Mouse (Mus musculus): ENCODE results near the gene Sos1. TPM values are rescaled to one million over a fixed set of nuclear protein-coding genes. Genes with fewer than 3 reads are reported as not detected.

Gene Sos1
- total RNA-seq (2014; rRNA removed): 29.0 and 34.3 TPM in 2 replicates
- 6.2 and 7.2 TPM in 2 replicates for polyA plus RNA-seq (2015; fragmentation: Nextera tagmentation; extraction: Ambion mirVana)

GRCm38 (mm10) chr17:80480031-80480854 lies at the start of gene Sos1:
Gene Sos1, minus strand, starts transcription at chr17:80480453.
- under 1% methylated on average over 40 of the region's 90 CpGs for WGBS
- peak; percentile 6; the same call in 1 of the 2 replicates for TF ChIP-seq CTCF (IDR thresholded peaks at IDR 0.05)

GRCm38 (mm10) chr17:80523231-80523630 lies 43.0 kb upstream of the Sos1 start:
- TF ChIP-seq CTCF (IDR thresholded peaks at IDR 0.05): no peak
- no peaks in the 10 kb centered on the region for H3K36me3 ChIP-seq (ENCODE audit: insufficient read depth, low read length)
- no peak overlapping the region for H3K27ac ChIP-seq (ENCODE audit: low read depth, low read length)
- H3K9ac ChIP-seq (replicated peaks; ENCODE audit: low read length, poor library complexity, severe bottlenecking): no peak overlapping the region
- DNase-seq (ENCODE audit: low spot score) (no peak), ATAC-seq (ENCODE audit: low FRiP score) (no peak)
- H3K4me1 ChIP-seq (ENCODE audit: insufficient read depth, low read length): no peaks in the 10 kb centered on the region
- no peak overlapping the region for H3K4me3 ChIP-seq (ENCODE audit: low read depth, low read length)
- no peak overlapping the region for H3K4me2 ChIP-seq (ENCODE audit: low read depth, low read length, poor library complexity, severe bottlenecking)
- WGBS: 83% methylated on average over 3 of the region's 3 CpGs
- no peaks in the 10 kb centered on the region for H3K27me3 ChIP-seq (ENCODE audit: insufficient read depth, low read length)
- H3K9me3 ChIP-seq (ENCODE audit: low read length): no peaks in the 10 kb centered on the region

More at GRCm38 (mm10) chr17:80480031-80480854, at the start of gene Sos1:
- ATAC-seq (ENCODE audit: low FRiP score): peak; percentile 89
- H3K4me1 ChIP-seq (ENCODE audit: insufficient read depth, low read length): peaks cover 11% of the 10 kb centered on the region
- peak within 1 kb of the TSS; percentile 90 for H3K27ac ChIP-seq (ENCODE audit: low read depth, low read length)
- H3K4me2 ChIP-seq (ENCODE audit: low read depth, low read length, poor library complexity, severe bottlenecking): peak within 1 kb of the TSS; percentile 62
- peak within 1 kb of the TSS; percentile 95 for H3K4me3 ChIP-seq (ENCODE audit: low read depth, low read length)
- H3K27me3 ChIP-seq (ENCODE audit: insufficient read depth, low read length): no peaks in the 10 kb centered on the region
- no peaks in the 10 kb centered on the region for H3K36me3 ChIP-seq (ENCODE audit: insufficient read depth, low read length)
- H3K9me3 ChIP-seq (ENCODE audit: low read length): no peaks in the 10 kb centered on the region
- H3K9ac ChIP-seq (replicated peaks; ENCODE audit: low read length, poor library complexity, severe bottlenecking): peak within 1 kb of the TSS; percentile 94
- peak; percentile 96 for DNase-seq (ENCODE audit: low spot score)

DNA sequence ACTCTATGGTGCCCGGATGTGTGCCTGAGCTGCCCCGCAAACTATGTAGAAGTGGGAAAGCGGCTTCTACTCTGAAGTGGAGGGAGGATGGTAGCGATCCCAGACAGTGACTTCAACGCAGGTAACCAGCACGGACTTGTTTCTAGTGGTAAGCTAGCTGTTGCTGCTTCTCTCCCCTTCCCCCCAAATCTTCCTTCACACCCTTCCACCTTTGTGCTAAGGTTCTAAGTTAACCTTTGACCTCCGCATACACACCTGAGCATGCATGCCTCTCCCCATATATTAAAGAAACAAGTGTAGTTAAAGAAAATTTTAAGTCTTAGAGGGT lies 41.9 kb upstream of the Sos1 start:
- no peak for ATAC-seq (ENCODE audit: low FRiP score)
- no peaks in the 10 kb centered on the region for H3K27me3 ChIP-seq (ENCODE audit: insufficient read depth, low read length)
- H3K36me3 ChIP-seq (ENCODE audit: insufficient read depth, low read length): no peaks in the 10 kb centered on the region
- no peak for DNase-seq (ENCODE audit: low spot score)
- H3K9ac ChIP-seq (replicated peaks; ENCODE audit: low read length, poor library complexity, severe bottlenecking): no peak overlapping the region
- H3K9me3 ChIP-seq (ENCODE audit: low read length): no peaks in the 10 kb centered on the region
- no peak overlapping the region for H3K4me3 ChIP-seq (ENCODE audit: low read depth, low read length)
- no peaks in the 10 kb centered on the region for H3K4me1 ChIP-seq (ENCODE audit: insufficient read depth, low read length)
- WGBS: 61% methylated on average over 7 of the region's 7 CpGs
- H3K27ac ChIP-seq (ENCODE audit: low read depth, low read length): no peak overlapping the region
- H3K4me2 ChIP-seq (ENCODE audit: low read depth, low read length, poor library complexity, severe bottlenecking): no peak overlapping the region
- TF ChIP-seq CTCF (IDR thresholded peaks at IDR 0.05): no peak

DNA sequence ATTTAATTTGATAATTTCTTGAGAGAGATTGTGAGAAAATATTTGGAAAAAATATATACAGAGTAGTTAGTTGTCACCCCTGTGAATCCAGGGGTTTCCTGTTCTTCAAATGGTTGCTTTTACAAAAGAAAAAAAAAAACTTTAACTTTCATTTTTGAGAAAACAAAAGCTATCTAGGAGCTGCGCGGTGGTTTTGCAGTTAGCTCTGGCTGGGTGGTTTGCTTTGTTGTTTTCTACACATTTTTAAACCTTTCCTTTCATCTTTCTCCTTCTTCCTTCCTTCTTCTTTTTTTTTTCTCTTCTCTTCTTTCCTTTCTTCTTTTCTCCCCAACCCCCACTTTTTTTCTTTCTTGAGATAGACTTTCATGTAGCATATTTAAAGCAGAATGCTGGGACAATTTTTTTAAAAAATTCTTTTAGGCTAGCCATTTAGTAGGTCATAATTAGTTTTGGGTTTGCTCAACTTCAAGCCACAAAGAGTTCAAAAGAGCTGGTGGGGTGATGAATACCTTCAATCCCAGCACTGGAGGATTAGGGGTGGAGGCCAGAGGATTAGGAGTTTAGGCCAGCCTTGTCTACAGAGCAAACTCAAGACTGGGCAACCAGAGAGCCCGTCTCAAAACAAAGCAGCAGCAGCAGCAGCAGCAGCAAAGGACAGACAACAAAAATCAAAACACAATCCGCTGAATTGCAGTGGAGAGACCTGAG lies 41.4 kb upstream of the Sos1 start:
- H3K27me3 ChIP-seq (ENCODE audit: insufficient read depth, low read length): no peaks in the 10 kb centered on the region
- no peak overlapping the region for H3K4me2 ChIP-seq (ENCODE audit: low read depth, low read length, poor library complexity, severe bottlenecking)
- ATAC-seq (ENCODE audit: low FRiP score) (no peak), DNase-seq (ENCODE audit: low spot score) (no peak)
- H3K4me3 ChIP-seq (ENCODE audit: low read depth, low read length): no peak overlapping the region
- no peaks in the 10 kb centered on the region for H3K4me1 ChIP-seq (ENCODE audit: insufficient read depth, low read length)
- no peaks in the 10 kb centered on the region for H3K36me3 ChIP-seq (ENCODE audit: insufficient read depth, low read length)
- WGBS: 24% methylated on average over 4 of the region's 4 CpGs
- no peak overlapping the region for H3K27ac ChIP-seq (ENCODE audit: low read depth, low read length)
- TF ChIP-seq CTCF (IDR thresholded peaks at IDR 0.05): no peak
- H3K9ac ChIP-seq (replicated peaks; ENCODE audit: low read length, poor library complexity, severe bottlenecking): no peak overlapping the region
- no peaks in the 10 kb centered on the region for H3K9me3 ChIP-seq (ENCODE audit: low read length)

GRCm38 (mm10) chr17:80520537-80520936 lies 40.3 kb upstream of the Sos1 start:
- Histone ChIP-seq H3K4me2 (ENCODE audit: low read depth, low read length, poor library complexity, severe bottlenecking) (no peak overlapping the region), H3K4me3 (ENCODE audit: low read depth, low read length) (no peak overlapping the region), H3K27me3 (ENCODE audit: insufficient read depth, low read length) (no peaks in the 10 kb centered on the region), H3K36me3 (ENCODE audit: insufficient read depth, low read length) (no peaks in the 10 kb centered on the region), H3K9ac (replicated peaks; ENCODE audit: low read length, poor library complexity, severe bottlenecking) (no peak overlapping the region), H3K9me3 (ENCODE audit: low read length) (no peaks in the 10 kb centered on the region), H3K4me1 (ENCODE audit: insufficient read depth, low read length) (no peaks in the 10 kb centered on the region), H3K27ac (ENCODE audit: low read depth, low read length) (no peak overlapping the region)
- DNase-seq (ENCODE audit: low spot score): no peak
- no peak for ATAC-seq (ENCODE audit: low FRiP score)
- WGBS: 83% methylated on average over 8 of the region's 8 CpGs
- no peak for TF ChIP-seq CTCF (IDR thresholded peaks at IDR 0.05)

DNA sequence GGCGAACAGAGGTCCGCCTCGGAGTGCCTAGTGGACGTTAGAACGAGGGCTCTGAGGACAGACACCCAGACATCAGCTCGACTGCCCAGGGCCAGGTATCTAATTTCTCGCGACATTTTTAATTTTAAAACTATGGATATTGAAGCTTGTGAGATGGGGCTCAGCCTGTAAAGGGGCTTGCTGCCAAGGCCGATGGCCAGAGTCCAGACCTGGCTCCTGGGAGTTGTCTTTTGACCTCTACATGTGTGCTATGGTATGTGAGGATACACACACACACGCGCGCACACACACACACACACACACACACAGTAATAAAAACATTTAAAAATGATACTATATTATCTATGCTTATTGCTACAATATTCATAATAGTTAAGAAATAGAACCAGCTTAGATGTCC lies 38.6 kb upstream of the Sos1 start:
- WGBS: 94% methylated on average over 12 of the region's 12 CpGs
- ATAC-seq (ENCODE audit: low FRiP score): no peak
- no peak overlapping the region for H3K9ac ChIP-seq (replicated peaks; ENCODE audit: low read length, poor library complexity, severe bottlenecking)

More for the DNA sequence above, 38.6 kb upstream of the Sos1 start:
- H3K36me3 ChIP-seq (ENCODE audit: insufficient read depth, low read length): no peaks in the 10 kb centered on the region
- H3K27me3 ChIP-seq (ENCODE audit: insufficient read depth, low read length): no peaks in the 10 kb centered on the region
- H3K4me3 ChIP-seq (ENCODE audit: low read depth, low read length): no peak overlapping the region
- no peaks in the 10 kb centered on the region for H3K4me1 ChIP-seq (ENCODE audit: insufficient read depth, low read length)
- no peak for TF ChIP-seq CTCF (IDR thresholded peaks at IDR 0.05)
- no peak for DNase-seq (ENCODE audit: low spot score)
- H3K9me3 ChIP-seq (ENCODE audit: low read length): no peaks in the 10 kb centered on the region
- H3K4me2 ChIP-seq (ENCODE audit: low read depth, low read length, poor library complexity, severe bottlenecking): no peak overlapping the region
- H3K27ac ChIP-seq (ENCODE audit: low read depth, low read length): no peak overlapping the region

Measured in midbrain, postnatal 0 days (tissue).